Mouse (Mus musculus) lung, postnatal 0 days (tissue): ENCODE measurements around the gene Clec2l.

Experiments
- CTCF ChIP-seq: IDR thresholded peaks from 2 replicates; pipeline ENCODE4 v1.5.1; 2016; ENCODE audit warnings: antibody characterized with exemption, mild to moderate bottlenecking
- EP300 ChIP-seq: IDR thresholded peaks from 2 replicates; pipeline ENCODE4 v1.6.1; 2016; ENCODE audit warnings: antibody characterized with exemption, mild to moderate bottlenecking, control low read depth

DNA sequence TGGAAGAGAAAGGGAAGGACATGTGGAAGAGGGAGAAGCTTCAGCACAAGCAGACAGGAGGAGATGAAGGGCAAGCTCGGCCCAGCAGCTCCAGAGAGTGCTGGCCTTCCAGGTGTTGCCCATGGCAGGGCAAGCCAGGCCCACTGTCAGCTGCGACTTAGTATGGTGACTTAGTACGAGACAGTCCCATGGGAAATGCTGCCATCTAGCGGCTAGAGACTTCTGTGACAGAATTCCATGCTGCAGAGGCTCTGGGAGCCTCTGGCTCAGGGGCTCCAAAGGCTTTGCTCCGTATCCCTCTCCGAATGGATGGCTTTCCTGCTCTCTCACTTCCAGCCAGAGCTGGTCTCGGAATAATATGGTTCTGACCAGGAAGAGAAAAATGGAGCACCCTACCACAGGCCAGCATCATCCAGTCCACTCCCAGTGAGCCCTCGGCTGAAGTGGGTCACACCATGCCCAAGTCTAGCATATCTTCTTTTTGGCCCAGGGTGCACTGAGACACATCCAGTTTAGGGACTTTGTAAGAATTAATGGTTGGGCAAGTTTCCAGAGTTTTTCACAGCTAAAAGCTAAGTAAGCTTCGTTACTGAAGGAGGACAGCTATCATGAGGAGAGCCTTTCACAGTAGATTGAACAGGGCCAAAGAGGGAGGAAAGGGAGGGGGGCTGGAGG is 32.6 kb downstream of the Clec2l start:
- peak; percentile 89 for TF ChIP-seq CTCF
- TF ChIP-seq EP300 = no peak
